Mouse (Mus musculus): Measurements from ENCODE around the gene Edem3.
"Not testable (repeated sequence)": the region's sequence is repeated elsewhere in the genome, so short reads cannot be mapped to it uniquely, and the experiment has no call there.

The Edem3 gene

GRCm38 (mm10) chr1:151749894-151750293 lies 5.3 kb upstream of the Edem3 start:
- not testable (repeated sequence) for DNase-seq (ENCODE audit: low spot score in 2 of 2)

GRCm38 (mm10) chr1:151752946-151753345 lies 2.2 kb upstream of the Edem3 start:
- no peak for DNase-seq (ENCODE audit: low spot score in 2 of 2)

- no peak for DNase-seq (ENCODE audit: low spot score in 2 of 2)
Measured at GRCm38 (mm10) chr1:151753374-151753929, 1.7 kb upstream of the Edem3 start.

GRCm38 (mm10) chr1:151754028-151754489 lies 1.1 kb upstream of the Edem3 start:
- DNase-seq (ENCODE audit: low spot score in 2 of 2), result peak in 1 of 2 experiments; percentile 6

GRCm38 (mm10) chr1:151755660-151756424 lies 671 bp downstream of the Edem3 start:
- peak in 1 of 2 experiments; percentile 35 for DNase-seq (ENCODE audit: low spot score in 2 of 2)

GRCm38 (mm10) chr1:151756425-151756728 lies 1.2 kb downstream of the Edem3 start:
- no peak for DNase-seq (ENCODE audit: low spot score in 2 of 2)

- no peak for DNase-seq (ENCODE audit: low spot score in 2 of 2)
Measured at GRCm38 (mm10) chr1:151758301-151758700, 3.1 kb downstream of the Edem3 start.

- no peak for DNase-seq (ENCODE audit: low spot score in 2 of 2)
Measured at GRCm38 (mm10) chr1:151758991-151759390, 3.8 kb downstream of the Edem3 start.

GRCm38 (mm10) chr1:151764236-151764635 lies 9.1 kb downstream of the Edem3 start:
- no peak for DNase-seq (ENCODE audit: low spot score in 2 of 2)

- DNase-seq (ENCODE audit: low spot score in 2 of 2), result no peak
Measured at GRCm38 (mm10) chr1:151766166-151766565, 11.0 kb downstream of the Edem3 start.

- no peak for DNase-seq (ENCODE audit: low spot score in 2 of 2)
Measured at GRCm38 (mm10) chr1:151766976-151767654, 11.9 kb downstream of the Edem3 start.

- no peak for DNase-seq (ENCODE audit: low spot score in 2 of 2)
Measured at GRCm38 (mm10) chr1:151769200-151769913, 14.2 kb downstream of the Edem3 start.

GRCm38 (mm10) chr1:151777616-151778015 lies 22.4 kb downstream of the Edem3 start:
- DNase-seq (ENCODE audit: low spot score in 2 of 2), result no peak

- no peak for DNase-seq (ENCODE audit: low spot score in 2 of 2)
Measured at GRCm38 (mm10) chr1:151778592-151778991, 23.4 kb downstream of the Edem3 start.

- no peak for DNase-seq (ENCODE audit: low spot score in 2 of 2)
Measured at GRCm38 (mm10) chr1:151779306-151779705, 24.1 kb downstream of the Edem3 start.

- no peak for DNase-seq (ENCODE audit: low spot score in 2 of 2)
Measured at GRCm38 (mm10) chr1:151781447-151781846, 26.3 kb downstream of the Edem3 start.

- no peak for DNase-seq (ENCODE audit: low spot score in 2 of 2)
Measured at GRCm38 (mm10) chr1:151783403-151783802, 28.2 kb downstream of the Edem3 start.

- DNase-seq (ENCODE audit: low spot score in 2 of 2), result no peak
Measured at GRCm38 (mm10) chr1:151786406-151786805, 31.2 kb downstream of the Edem3 start.

GRCm38 (mm10) chr1:151789136-151789535 lies 34.0 kb downstream of the Edem3 start:
- no peak for DNase-seq (ENCODE audit: low spot score in 2 of 2)

- not testable (repeated sequence) for DNase-seq (ENCODE audit: low spot score in 2 of 2)
Measured at GRCm38 (mm10) chr1:151792076-151792475, 36.9 kb downstream of the Edem3 start.

- DNase-seq (ENCODE audit: low spot score in 2 of 2), result not testable (repeated sequence)
Measured at GRCm38 (mm10) chr1:151802795-151803194, 47.6 kb downstream of the Edem3 start.

- no peak for DNase-seq (ENCODE audit: low spot score in 2 of 2)
Measured at GRCm38 (mm10) chr1:151807286-151807685, 52.1 kb downstream of the Edem3 start.
